Mouse (Mus musculus): Measurements from ENCODE around the gene Cdk19. TPM values are rescaled to one million over a fixed set of nuclear protein-coding genes. Genes with fewer than 3 reads are reported as not detected.

Cdk19 gene
- polyA plus RNA-seq, 1 experiment from 2014 or later, result 19.6 TPM

DNA sequence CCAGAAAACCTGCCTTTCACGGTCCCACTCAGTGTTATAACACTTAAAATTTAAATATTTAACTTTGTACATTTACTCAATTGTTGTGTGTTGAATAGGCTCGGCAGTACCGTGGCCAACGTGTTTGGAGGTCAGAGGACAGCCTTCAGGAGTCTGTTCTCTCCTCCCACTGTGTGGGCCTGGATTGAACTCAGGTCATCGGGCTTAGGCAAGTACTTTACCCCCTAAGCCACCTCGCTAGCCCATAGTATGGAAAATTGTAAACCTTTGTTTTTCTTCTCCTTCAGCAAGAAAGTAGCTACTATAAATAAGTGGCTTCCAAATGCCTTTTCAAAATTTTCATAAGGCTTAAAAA is 86.7 kb downstream of the Cdk19 start:
- H3K36me3 ChIP-seq (ENCODE audit: control insufficient read depth, insufficient read depth), result no peaks in the 10 kb centered on the region
- H3K4me1 ChIP-seq (replicated peaks; ENCODE audit: control insufficient read depth, insufficient read depth, low read length), result peaks cover 7% of the 10 kb centered on the region
- H3K27me3 ChIP-seq (replicated peaks; ENCODE audit: control insufficient read depth, insufficient read depth, low read length), result no peaks in the 10 kb centered on the region
- no peak for ATAC-seq
- no peak overlapping the region for H3K27ac ChIP-seq (ENCODE audit: low read length)
- H3K4me2 ChIP-seq (ENCODE audit: low read length), result no peak overlapping the region
- WGBS, result 68% methylated on average over 6 of the region's 6 CpGs
- no peaks in the 10 kb centered on the region for H3K9me3 ChIP-seq (ENCODE audit: control insufficient read depth, low read length)
- no peak overlapping the region for H3K4me3 ChIP-seq (replicated peaks; ENCODE audit: low read length)
- H3K9ac ChIP-seq (replicated peaks; ENCODE audit: low read depth, low read length), result no peak overlapping the region

DNA sequence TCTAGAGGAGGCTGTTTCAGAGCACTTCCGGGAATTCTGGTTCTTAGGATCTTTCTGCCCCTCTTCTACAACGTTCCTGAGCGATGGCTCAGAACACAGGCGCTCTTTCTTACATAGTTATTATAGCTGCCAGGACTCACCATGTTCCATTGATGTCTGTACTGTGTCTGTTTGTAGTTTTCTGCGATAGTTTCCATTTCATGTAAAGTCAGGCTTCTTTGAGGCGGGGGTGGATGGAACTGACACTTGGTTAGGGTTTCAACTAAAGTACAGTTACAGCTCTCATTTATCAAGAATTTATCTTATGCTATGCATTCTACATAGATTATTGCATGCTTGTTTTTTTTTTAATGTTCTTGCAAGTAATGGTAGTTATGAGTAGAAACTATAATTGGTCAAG is 89.3 kb downstream of the Cdk19 start:
- H3K4me1 ChIP-seq (replicated peaks; ENCODE audit: control insufficient read depth, insufficient read depth, low read length), result peaks cover 7% of the 10 kb centered on the region
- no peak overlapping the region for H3K9ac ChIP-seq (replicated peaks; ENCODE audit: low read depth, low read length)
- H3K27ac ChIP-seq (ENCODE audit: low read length), result no peak overlapping the region
- no peak for ATAC-seq
- no peak overlapping the region for H3K4me3 ChIP-seq (replicated peaks; ENCODE audit: low read length)
- 90% methylated on average over 6 of the region's 6 CpGs for WGBS
- H3K27me3 ChIP-seq (replicated peaks; ENCODE audit: control insufficient read depth, insufficient read depth, low read length), result no peaks in the 10 kb centered on the region
- no peaks in the 10 kb centered on the region for H3K36me3 ChIP-seq (ENCODE audit: control insufficient read depth, insufficient read depth)
- H3K9me3 ChIP-seq (ENCODE audit: control insufficient read depth, low read length), result no peaks in the 10 kb centered on the region
- H3K4me2 ChIP-seq (ENCODE audit: low read length), result no peak overlapping the region

DNA sequence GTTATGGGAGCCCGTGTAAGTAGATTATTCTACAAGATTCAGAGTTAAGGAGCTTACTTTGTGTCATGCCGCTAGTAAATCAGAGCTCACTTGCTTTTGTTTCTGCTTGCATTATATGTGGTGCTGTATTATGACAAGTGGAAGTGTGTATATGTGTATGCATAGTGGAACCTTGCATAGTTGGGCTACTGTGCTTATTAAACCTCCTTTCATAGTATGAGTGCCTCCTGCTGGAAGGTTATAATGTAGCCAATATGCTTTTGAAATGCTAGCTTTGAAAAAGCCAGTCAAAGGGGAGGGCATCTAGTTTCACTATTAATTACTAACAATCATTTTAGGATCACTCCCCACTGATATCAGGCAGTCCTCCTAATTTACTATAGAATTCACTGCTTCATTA is 89.7 kb downstream of the Cdk19 start:
- Histone ChIP-seq H3K4me3 (replicated peaks; ENCODE audit: low read length) (no peak overlapping the region), H3K4me2 (ENCODE audit: low read length) (no peak overlapping the region), H3K4me1 (replicated peaks; ENCODE audit: control insufficient read depth, insufficient read depth, low read length) (peaks cover 7% of the 10 kb centered on the region), H3K27me3 (replicated peaks; ENCODE audit: control insufficient read depth, insufficient read depth, low read length) (no peaks in the 10 kb centered on the region), H3K27ac (ENCODE audit: low read length) (no peak overlapping the region), H3K9me3 (ENCODE audit: control insufficient read depth, low read length) (no peaks in the 10 kb centered on the region), H3K9ac (replicated peaks; ENCODE audit: low read depth, low read length) (no peak overlapping the region), H3K36me3 (ENCODE audit: control insufficient read depth, insufficient read depth) (no peaks in the 10 kb centered on the region)
- no peak for ATAC-seq
- WGBS, result 64% methylated on average over 2 of the region's 2 CpGs

DNA sequence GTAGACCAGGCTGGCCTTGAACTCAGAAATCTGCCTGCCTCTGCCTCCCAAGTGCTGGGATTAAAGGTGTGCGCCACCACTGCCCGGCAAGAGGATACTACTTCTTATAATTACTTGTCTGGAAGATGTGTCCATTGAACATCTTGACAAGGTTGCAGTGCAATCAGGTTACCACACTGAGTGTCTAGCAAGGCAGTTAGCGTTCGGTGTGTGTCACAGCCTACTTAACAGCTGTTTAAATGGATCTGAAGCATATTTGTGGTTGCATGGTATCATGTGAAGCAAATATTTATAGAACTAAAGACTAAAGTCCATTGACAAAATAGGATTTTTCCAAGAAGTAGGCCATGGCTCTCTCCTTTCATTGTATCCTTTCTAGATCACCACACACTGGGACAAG is 90.8 kb downstream of the Cdk19 start:
- Histone ChIP-seq H3K9me3 (ENCODE audit: control insufficient read depth, low read length) (no peaks in the 10 kb centered on the region), H3K27ac (ENCODE audit: low read length) (no peak overlapping the region), H3K36me3 (ENCODE audit: control insufficient read depth, insufficient read depth) (no peaks in the 10 kb centered on the region), H3K4me2 (ENCODE audit: low read length) (no peak overlapping the region), H3K9ac (replicated peaks; ENCODE audit: low read depth, low read length) (no peak overlapping the region), H3K4me3 (replicated peaks; ENCODE audit: low read length) (no peak overlapping the region), H3K4me1 (replicated peaks; ENCODE audit: control insufficient read depth, insufficient read depth, low read length) (peaks cover 6% of the 10 kb centered on the region), H3K27me3 (replicated peaks; ENCODE audit: control insufficient read depth, insufficient read depth, low read length) (no peaks in the 10 kb centered on the region)
- 98% methylated on average over 4 of the region's 4 CpGs for WGBS
- no peak for ATAC-seq

DNA sequence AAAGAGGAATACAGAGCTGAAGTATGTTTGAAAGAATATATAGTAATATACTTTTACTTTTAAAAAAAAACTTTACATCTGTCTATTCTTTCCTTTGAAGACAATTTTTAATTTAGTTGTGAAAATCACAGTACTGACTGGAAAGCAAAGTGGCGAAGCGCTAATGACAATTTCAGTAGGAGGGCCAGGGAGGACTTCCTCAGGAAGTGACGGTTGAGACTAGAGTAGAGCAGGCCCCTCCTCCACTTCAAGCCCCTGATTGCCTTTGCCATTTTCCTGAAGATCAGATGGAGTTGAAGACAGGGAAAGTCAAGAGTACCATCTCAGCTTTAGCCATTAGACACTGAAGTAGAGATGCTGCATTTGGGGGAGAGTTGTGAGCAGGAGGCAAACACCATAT is 92.6 kb downstream of the Cdk19 start:
- H3K9me3 ChIP-seq (ENCODE audit: control insufficient read depth, low read length), result no peaks in the 10 kb centered on the region
- 88% methylated on average over 3 of the region's 3 CpGs for WGBS
- no peak for ATAC-seq

DNA sequence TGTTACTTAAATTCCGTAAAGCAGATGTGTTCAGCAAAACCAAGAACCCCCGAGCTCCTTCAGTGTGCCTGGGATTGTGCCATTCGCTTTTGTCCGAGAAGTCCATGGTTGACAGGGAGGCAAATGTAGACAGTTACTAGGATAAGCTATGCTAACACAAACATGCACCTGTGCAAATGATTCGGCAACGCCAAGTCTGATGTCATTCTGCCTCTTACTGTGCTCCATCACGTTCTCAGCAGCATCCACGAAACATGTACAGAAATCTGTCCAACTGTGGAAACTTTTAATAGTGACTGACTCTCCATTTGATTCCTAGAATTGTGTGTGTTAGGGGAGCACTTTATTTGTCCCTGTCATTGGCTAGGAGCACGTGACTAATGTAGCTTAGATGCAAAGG is 93.0 kb downstream of the Cdk19 start:
- 89% methylated on average over 9 of the region's 9 CpGs for WGBS
- H3K4me2 ChIP-seq (ENCODE audit: low read length), result no peak overlapping the region
- H3K27ac ChIP-seq (ENCODE audit: low read length), result no peak overlapping the region
- H3K36me3 ChIP-seq (ENCODE audit: control insufficient read depth, insufficient read depth), result no peaks in the 10 kb centered on the region
- no peak overlapping the region for H3K9ac ChIP-seq (replicated peaks; ENCODE audit: low read depth, low read length)
- H3K27me3 ChIP-seq (replicated peaks; ENCODE audit: control insufficient read depth, insufficient read depth, low read length), result no peaks in the 10 kb centered on the region
- H3K9me3 ChIP-seq (ENCODE audit: control insufficient read depth, low read length), result no peaks in the 10 kb centered on the region
- H3K4me1 ChIP-seq (replicated peaks; ENCODE audit: control insufficient read depth, insufficient read depth, low read length), result no peaks in the 10 kb centered on the region
- ATAC-seq, result no peak
- no peak overlapping the region for H3K4me3 ChIP-seq (replicated peaks; ENCODE audit: low read length)

More for the DNA sequence above, 92.6 kb downstream of the Cdk19 start:
- no peak overlapping the region for H3K9ac ChIP-seq (replicated peaks; ENCODE audit: low read depth, low read length)
- H3K27ac ChIP-seq (ENCODE audit: low read length), result no peak overlapping the region
- H3K4me3 ChIP-seq (replicated peaks; ENCODE audit: low read length), result no peak overlapping the region
- H3K4me1 ChIP-seq (replicated peaks; ENCODE audit: control insufficient read depth, insufficient read depth, low read length), result no peaks in the 10 kb centered on the region
- H3K27me3 ChIP-seq (replicated peaks; ENCODE audit: control insufficient read depth, insufficient read depth, low read length), result no peaks in the 10 kb centered on the region
- no peak overlapping the region for H3K4me2 ChIP-seq (ENCODE audit: low read length)
- H3K36me3 ChIP-seq (ENCODE audit: control insufficient read depth, insufficient read depth), result no peaks in the 10 kb centered on the region

DNA sequence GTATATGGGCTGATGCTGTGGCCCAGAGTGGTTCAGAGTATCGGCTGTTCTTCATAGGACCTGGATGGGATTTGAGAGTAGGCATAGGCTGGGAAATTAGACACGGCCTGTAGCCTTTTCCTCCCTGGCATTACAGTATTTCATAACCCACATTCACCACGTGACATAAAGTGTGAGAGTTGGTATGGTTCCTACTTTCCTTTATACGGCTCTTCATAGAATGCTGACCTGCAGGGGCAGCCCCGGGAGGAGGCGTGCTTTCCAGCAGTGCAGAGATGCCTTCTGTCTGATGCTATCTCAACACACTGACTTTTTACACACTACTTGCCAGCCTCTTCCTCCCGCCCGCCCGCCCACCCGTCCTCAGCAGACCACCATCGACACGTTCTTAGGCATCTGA is 96.0 kb downstream of the Cdk19 start:
- WGBS, result 90% methylated on average over 12 of the region's 12 CpGs
- no peaks in the 10 kb centered on the region for H3K27me3 ChIP-seq (replicated peaks; ENCODE audit: control insufficient read depth, insufficient read depth, low read length)
- H3K36me3 ChIP-seq (ENCODE audit: control insufficient read depth, insufficient read depth), result no peaks in the 10 kb centered on the region
- H3K9me3 ChIP-seq (ENCODE audit: control insufficient read depth, low read length), result no peaks in the 10 kb centered on the region
- no peak for ATAC-seq
- H3K4me1 ChIP-seq (replicated peaks; ENCODE audit: control insufficient read depth, insufficient read depth, low read length), result no peaks in the 10 kb centered on the region
- no peak overlapping the region for H3K4me3 ChIP-seq (replicated peaks; ENCODE audit: low read length)
- no peak overlapping the region for H3K9ac ChIP-seq (replicated peaks; ENCODE audit: low read depth, low read length)
- no peak overlapping the region for H3K4me2 ChIP-seq (ENCODE audit: low read length)
- H3K27ac ChIP-seq (ENCODE audit: low read length), result no peak overlapping the region

DNA sequence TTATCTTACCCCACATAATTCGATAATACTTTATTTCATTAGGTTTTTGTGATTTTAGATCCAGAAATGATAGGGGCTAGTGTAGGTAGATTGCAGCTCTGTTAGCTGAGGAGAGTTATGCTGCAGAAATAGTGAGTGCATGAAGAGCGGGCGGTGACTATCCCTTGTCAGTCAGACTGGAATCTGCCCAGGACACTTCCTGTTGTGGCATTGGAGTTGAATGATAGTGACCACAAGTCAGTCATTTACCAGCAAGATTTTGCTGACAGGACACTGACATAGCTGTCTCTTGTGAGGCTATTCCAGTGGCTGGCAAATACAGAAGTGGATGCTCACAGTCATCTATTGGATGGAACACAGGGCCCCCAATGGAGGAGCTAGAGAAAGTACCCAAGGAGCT is 97.8 kb downstream of the Cdk19 start:
- Histone ChIP-seq H3K9ac (replicated peaks; ENCODE audit: low read depth, low read length) (no peak overlapping the region), H3K4me1 (replicated peaks; ENCODE audit: control insufficient read depth, insufficient read depth, low read length) (no peaks in the 10 kb centered on the region), H3K9me3 (ENCODE audit: control insufficient read depth, low read length) (no peaks in the 10 kb centered on the region), H3K4me3 (replicated peaks; ENCODE audit: low read length) (no peak overlapping the region), H3K27ac (ENCODE audit: low read length) (no peak overlapping the region), H3K36me3 (ENCODE audit: control insufficient read depth, insufficient read depth) (no peaks in the 10 kb centered on the region), H3K27me3 (replicated peaks; ENCODE audit: control insufficient read depth, insufficient read depth, low read length) (no peaks in the 10 kb centered on the region), H3K4me2 (ENCODE audit: low read length) (no peak overlapping the region)
- WGBS, result 97% methylated on average over 3 of the region's 3 CpGs
- ATAC-seq, result no peak

DNA sequence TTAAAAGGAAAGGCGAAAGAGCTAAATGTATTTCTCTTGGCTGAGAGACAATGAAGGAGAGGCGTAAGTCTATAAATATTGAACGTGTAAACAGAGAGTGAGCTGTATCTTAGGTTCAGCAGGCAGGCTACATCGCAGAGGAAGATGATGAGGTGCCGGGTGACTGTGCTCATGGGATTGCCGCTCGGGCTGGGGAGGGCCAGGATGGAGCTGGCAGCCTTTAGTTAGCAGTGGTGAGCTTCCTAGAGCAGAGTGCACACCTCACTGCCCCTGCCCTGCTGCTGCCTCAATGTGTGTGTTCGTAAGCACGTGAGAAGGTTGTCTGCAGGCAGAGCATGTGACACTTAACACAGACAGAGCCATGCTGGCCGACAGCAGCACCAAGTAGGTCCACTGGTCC is 101.4 kb downstream of the Cdk19 start:
- 84% methylated on average over 10 of the region's 10 CpGs for WGBS
- no peak overlapping the region for H3K4me2 ChIP-seq (ENCODE audit: low read length)
- no peaks in the 10 kb centered on the region for H3K36me3 ChIP-seq (ENCODE audit: control insufficient read depth, insufficient read depth)
- ATAC-seq, result no peak
- no peaks in the 10 kb centered on the region for H3K27me3 ChIP-seq (replicated peaks; ENCODE audit: control insufficient read depth, insufficient read depth, low read length)
- H3K9me3 ChIP-seq (ENCODE audit: control insufficient read depth, low read length), result no peaks in the 10 kb centered on the region
- no peak overlapping the region for H3K4me3 ChIP-seq (replicated peaks; ENCODE audit: low read length)
- no peak overlapping the region for H3K27ac ChIP-seq (ENCODE audit: low read length)
- H3K9ac ChIP-seq (replicated peaks; ENCODE audit: low read depth, low read length), result no peak overlapping the region
- peaks cover 8% of the 10 kb centered on the region; the same call in 1 of the 2 replicates for H3K4me1 ChIP-seq (replicated peaks; ENCODE audit: control insufficient read depth, insufficient read depth, low read length)

DNA sequence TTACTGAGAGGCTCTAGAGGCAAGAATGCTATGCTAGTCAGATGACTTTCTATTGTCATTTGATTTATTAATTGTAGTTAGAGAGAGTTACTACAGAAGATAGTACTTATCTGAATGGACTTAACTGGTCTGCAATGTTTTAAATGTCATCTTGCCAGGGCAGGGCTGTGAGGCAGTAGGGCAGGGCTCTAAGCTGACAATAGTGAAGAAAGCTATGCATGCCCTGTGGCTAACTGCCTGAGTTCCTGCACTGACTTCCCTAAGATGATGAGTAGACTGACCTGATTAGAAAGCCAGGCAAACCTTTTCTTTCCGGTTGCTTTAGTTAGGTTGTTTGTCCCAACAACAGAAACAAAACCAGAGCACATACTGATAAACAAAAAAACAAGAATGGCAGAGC is 102.7 kb downstream of the Cdk19 start:
- ATAC-seq, result no peak
- Histone ChIP-seq H3K27ac (ENCODE audit: low read length) (no peak overlapping the region), H3K4me1 (replicated peaks; ENCODE audit: control insufficient read depth, insufficient read depth, low read length) (peaks cover 15% of the 10 kb centered on the region), H3K9ac (replicated peaks; ENCODE audit: low read depth, low read length) (no peak overlapping the region), H3K9me3 (ENCODE audit: control insufficient read depth, low read length) (no peaks in the 10 kb centered on the region), H3K4me3 (replicated peaks; ENCODE audit: low read length) (no peak overlapping the region), H3K27me3 (replicated peaks; ENCODE audit: control insufficient read depth, insufficient read depth, low read length) (no peaks in the 10 kb centered on the region), H3K4me2 (ENCODE audit: low read length) (no peak overlapping the region), H3K36me3 (ENCODE audit: control insufficient read depth, insufficient read depth) (no peaks in the 10 kb centered on the region)
- 52% methylated on average over 1 of the region's 1 CpGs for WGBS

Data from forebrain, embryonic 16.5 days (tissue).